Mouse (Mus musculus) forelimb bud, embryonic 11.5 days (tissue): Measurements from ENCODE around the gene Rgs6.

ENCODE experiments used
- DNase-seq: peaks from one replicate; pipeline ENCODE4 v3.0.0-alpha.2; 2012; ENCODE audit warnings: low read depth, low spot score

Rgs6 gene

GRCm38 (mm10) chr12:82972661-82973060, 384.6 kb downstream of the Rgs6 start:
- no peak for DNase-seq

GRCm38 (mm10) chr12:82973771-82974170, 385.7 kb downstream of the Rgs6 start:
- DNase-seq, result no peak

GRCm38 (mm10) chr12:82978275-82978674, 390.2 kb downstream of the Rgs6 start:
- no peak for DNase-seq

- no peak for DNase-seq
Measured at GRCm38 (mm10) chr12:82982716-82983115, 394.6 kb downstream of the Rgs6 start.

- peak; percentile 24 for DNase-seq
Measured at GRCm38 (mm10) chr12:82985300-82985699, 397.2 kb downstream of the Rgs6 start.

- no peak for DNase-seq
Measured at GRCm38 (mm10) chr12:82987661-82988060, 399.6 kb downstream of the Rgs6 start.

- no peak for DNase-seq
Measured at GRCm38 (mm10) chr12:82993905-82994304, 405.8 kb downstream of the Rgs6 start.

- no peak for DNase-seq
Measured at GRCm38 (mm10) chr12:82996775-82997174, 408.7 kb downstream of the Rgs6 start.

GRCm38 (mm10) chr12:82998682-82999332, 410.7 kb downstream of the Rgs6 start:
- DNase-seq, result no peak

- DNase-seq, result no peak
Measured at GRCm38 (mm10) chr12:82999333-83000032, 411.4 kb downstream of the Rgs6 start.

- DNase-seq, result no peak
Measured at GRCm38 (mm10) chr12:83000033-83000570, 412.0 kb downstream of the Rgs6 start.

- no peak for DNase-seq
Measured at GRCm38 (mm10) chr12:83000957-83001356, 412.9 kb downstream of the Rgs6 start.

GRCm38 (mm10) chr12:83004014-83004682, 416.1 kb downstream of the Rgs6 start:
- no peak for DNase-seq

GRCm38 (mm10) chr12:83011056-83011565, 423.0 kb downstream of the Rgs6 start:
- DNase-seq, result no peak

GRCm38 (mm10) chr12:83013918-83014691, 426.0 kb downstream of the Rgs6 start:
- DNase-seq, result no peak

- DNase-seq, result no peak
Measured at GRCm38 (mm10) chr12:83014848-83015247, 426.8 kb downstream of the Rgs6 start.

- DNase-seq, result no peak
Measured at GRCm38 (mm10) chr12:83015366-83015765, 427.3 kb downstream of the Rgs6 start.

- DNase-seq, result no peak
Measured at GRCm38 (mm10) chr12:83016486-83016885, 428.4 kb downstream of the Rgs6 start.

- peak; percentile 86 for DNase-seq
Measured at GRCm38 (mm10) chr12:83018005-83018404, 429.9 kb downstream of the Rgs6 start.

- DNase-seq, result no peak
Measured at GRCm38 (mm10) chr12:83026985-83027384, 438.9 kb downstream of the Rgs6 start.

- no peak for DNase-seq
Measured at GRCm38 (mm10) chr12:83033171-83033835, 445.2 kb downstream of the Rgs6 start.
